Mouse (Mus musculus) limb, embryonic 15.5 days (tissue): Measurements from ENCODE around the gene Gpr161. TPM values are rescaled to one million over a fixed set of nuclear protein-coding genes. Genes with fewer than 3 reads are reported as not detected.

ENCODE experiments used
- ATAC-seq: fragments of 200-750 bp; cut with Nextera tagmentation; 2 replicates; pipeline ENCODE4 v1.8.0; 2017; ENCODE audit warnings: low read depth, moderate TSS enrichment; ENCODE audit not compliant: insufficient number of reproducible peaks, low FRiP score, low TSS enrichment
- H3K27ac ChIP-seq: fragments of 300-500 bp; sonication (generic); 2 replicates; pipeline ENCODE4 v1.5.1; 2015; ENCODE audit warnings: moderate library complexity, mild to moderate bottlenecking, inconsistent platforms
- H3K27me3 ChIP-seq: fragments of 300-500 bp; sonication (generic); 2 replicates; pipeline ENCODE4 v1.6.1; 2015; ENCODE audit warnings: inconsistent platforms
- H3K36me3 ChIP-seq: fragments of 300-500 bp; sonication (generic); 2 replicates; pipeline ENCODE4 v1.6.1; 2015; ENCODE audit warnings: inconsistent platforms
- H3K4me1 ChIP-seq: fragments of 300-500 bp; sonication (generic); 2 replicates; pipeline ENCODE4 v1.6.1; 2015; ENCODE audit warnings: inconsistent platforms
- H3K4me2 ChIP-seq: fragments of 300-500 bp; sonication (generic); 2 replicates; pipeline ENCODE4 v1.6.1; 2015; ENCODE audit warnings: mild to moderate bottlenecking, inconsistent platforms
- H3K4me3 ChIP-seq: fragments of 300-500 bp; sonication (generic); 2 replicates; pipeline ENCODE4 v1.5.1; 2015; ENCODE audit warnings: mild to moderate bottlenecking, inconsistent platforms
- H3K9ac ChIP-seq: fragments of 300-500 bp; sonication (generic); 2 replicates; pipeline ENCODE4 v1.6.1; 2015; ENCODE audit warnings: inconsistent platforms
- H3K9me3 ChIP-seq: fragments of 300-500 bp; sonication (generic); 2 replicates; pipeline ENCODE4 v1.6.1; 2016; ENCODE audit warnings: inconsistent platforms
- WGBS: fragments of 180-500 bp; shearing (Covaris S2); methylation state at CpG from one replicate; pipeline ENCODE4 v1.1.7; 2015; 5-methylcytosine and 5-hydroxymethylcytosine counted together
- polyA plus RNA-seq: library from polyadenylated mRNA; unstranded; fragments of >200 nt; fragmentation: Nextera tagmentation; extraction: Ambion mirVana; gene quantifications from 2 replicates; pipeline ENCODE4 v1.2.1, GENCODE M21; 2015

Gpr161 gene
- polyA plus RNA-seq: 0.94 and 1.3 TPM in 2 replicates

DNA sequence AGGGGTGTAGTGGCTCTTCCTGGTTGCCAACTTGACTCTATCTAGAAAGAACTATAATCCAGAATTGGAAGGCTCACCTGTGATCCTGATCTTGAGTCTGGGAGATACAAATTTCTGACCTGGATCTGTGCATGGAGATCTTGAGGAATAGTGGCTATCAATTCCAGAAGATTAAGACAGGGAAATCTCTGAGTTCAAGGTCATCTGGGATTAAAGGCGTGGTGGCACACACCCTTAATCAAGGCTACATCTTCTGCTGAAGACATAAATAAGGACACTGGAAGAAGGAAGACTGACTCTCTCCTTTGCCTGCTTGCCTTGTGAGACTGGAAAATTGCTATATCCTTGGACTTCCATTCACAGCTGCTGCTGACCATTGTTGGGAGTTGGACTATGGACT is at the start of gene Gpr161:
Gene Gpr161 (plus strand): TSS at position 301 of the 400 bp plus-strand sequence.
- WGBS: 90% methylated on average over 1 of the region's 1 CpGs

DNA sequence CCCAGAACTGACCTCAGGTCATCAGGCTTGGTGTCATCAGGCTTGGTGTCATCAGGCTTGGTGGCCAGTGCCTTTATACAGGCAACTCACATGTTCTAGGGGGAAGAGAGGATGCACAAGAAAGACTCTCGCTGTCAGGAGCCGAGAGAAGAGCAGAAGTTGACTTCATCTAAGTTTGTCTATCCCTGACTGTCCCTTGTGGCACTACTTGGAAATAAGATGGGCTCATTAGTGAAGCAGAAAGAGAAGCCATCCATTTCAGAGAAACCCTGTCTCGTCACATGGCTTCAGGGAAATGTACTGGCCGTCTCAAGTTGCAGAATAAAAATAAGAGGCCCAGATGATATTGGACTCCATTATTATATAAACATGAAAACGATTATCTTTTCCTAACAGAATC is 49.0 kb upstream of the Gpr161 start:
- WGBS: 69% methylated on average over 5 of the region's 5 CpGs
- Histone ChIP-seq H3K9ac (no peak overlapping the region), H3K4me1 (no peaks in the 10 kb centered on the region)

More for the DNA sequence above, at the start of gene Gpr161:
- Histone ChIP-seq H3K4me3 (no peak within 1 kb of the TSS), H3K9ac (no peak within 1 kb of the TSS), H3K27me3 (no peaks in the 10 kb centered on the region), H3K4me1 (no peaks in the 10 kb centered on the region), H3K4me2 (no peak within 1 kb of the TSS), H3K9me3 (no peaks in the 10 kb centered on the region), H3K27ac (no peak within 1 kb of the TSS), H3K36me3 (peaks cover 16% of the 10 kb centered on the region)
- ATAC-seq: no peak

DNA sequence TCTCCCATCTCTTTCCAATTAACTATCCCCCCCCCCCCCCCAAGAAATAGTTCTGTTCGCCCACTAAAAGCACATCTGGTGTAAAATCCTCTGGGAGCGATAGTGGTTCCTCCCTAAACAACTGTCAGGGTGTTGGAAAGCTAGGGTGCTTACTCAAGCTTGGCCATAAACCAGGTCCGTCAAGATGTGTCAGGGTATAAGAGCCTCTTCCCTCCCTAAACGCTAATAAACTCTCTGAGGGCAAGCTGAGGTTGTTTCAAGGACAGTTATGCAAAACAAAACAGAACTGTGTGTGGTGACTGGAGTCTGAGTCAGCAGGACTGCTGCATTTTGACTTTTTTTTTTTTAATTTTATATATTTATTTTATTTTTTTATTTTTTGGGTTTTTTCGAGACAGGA is 48.5 kb upstream of the Gpr161 start:
- H3K4me3 ChIP-seq: no peak overlapping the region
- ATAC-seq: no peak
- no peak overlapping the region for H3K27ac ChIP-seq
- 60% methylated on average over 5 of the region's 5 CpGs for WGBS
- no peaks in the 10 kb centered on the region for H3K36me3 ChIP-seq
- no peaks in the 10 kb centered on the region for H3K27me3 ChIP-seq
- no peak overlapping the region for H3K4me2 ChIP-seq
- no peaks in the 10 kb centered on the region for H3K4me1 ChIP-seq
- no peaks in the 10 kb centered on the region for H3K9me3 ChIP-seq
- H3K9ac ChIP-seq: no peak overlapping the region

More for the DNA sequence above, 49.0 kb upstream of the Gpr161 start:
- Histone ChIP-seq H3K4me3 (no peak overlapping the region), H3K27ac (no peak overlapping the region), H3K4me2 (no peak overlapping the region), H3K36me3 (no peaks in the 10 kb centered on the region), H3K9me3 (no peaks in the 10 kb centered on the region), H3K27me3 (no peaks in the 10 kb centered on the region)
- ATAC-seq: no peak

DNA sequence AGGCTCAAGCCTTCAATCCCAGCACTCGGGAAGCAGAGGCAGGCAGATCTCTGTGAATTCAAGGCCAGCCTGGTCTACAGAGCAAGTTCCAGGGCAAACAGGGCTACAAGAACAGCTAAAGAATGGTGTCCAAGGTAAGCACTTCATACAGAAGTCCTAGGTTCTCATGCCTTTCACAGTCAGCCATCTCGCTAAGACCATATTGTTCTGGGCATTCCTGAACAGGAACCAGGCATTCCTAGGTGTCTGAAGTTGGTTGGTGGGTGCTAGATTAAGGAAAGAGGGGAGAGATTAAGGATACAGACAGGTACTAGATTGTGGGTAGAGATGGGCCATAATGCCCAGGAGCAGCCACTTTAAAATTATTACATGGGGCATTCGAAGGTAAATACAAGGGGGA is 47.8 kb upstream of the Gpr161 start:
- Histone ChIP-seq H3K36me3 (no peaks in the 10 kb centered on the region), H3K4me1 (no peaks in the 10 kb centered on the region), H3K27me3 (no peaks in the 10 kb centered on the region), H3K9me3 (no peaks in the 10 kb centered on the region), H3K4me3 (no peak overlapping the region), H3K27ac (no peak overlapping the region), H3K9ac (no peak overlapping the region), H3K4me2 (no peak overlapping the region)
- ATAC-seq: no peak
- WGBS: 92% methylated on average over 3 of the region's 3 CpGs

DNA sequence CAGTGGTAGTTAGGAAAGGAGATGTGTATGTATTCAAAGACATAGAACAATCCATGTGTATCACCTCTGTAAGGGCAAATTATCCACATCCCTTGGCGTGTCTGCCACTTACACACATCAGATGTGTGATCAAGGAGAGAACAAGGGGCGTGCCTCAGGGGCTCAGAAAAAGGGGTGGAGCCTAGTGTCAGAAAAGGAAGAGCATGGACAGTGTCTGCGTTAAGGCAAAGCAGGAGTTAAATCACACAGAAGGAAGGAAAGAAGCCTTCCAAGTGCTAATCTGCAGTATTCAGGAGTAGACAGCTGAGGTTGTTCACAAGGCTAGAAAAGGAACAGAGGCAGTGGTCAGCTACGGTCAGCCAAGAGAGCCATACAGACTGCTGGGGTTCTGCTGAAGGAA is 46.7 kb upstream of the Gpr161 start:
- Histone ChIP-seq H3K36me3 (no peaks in the 10 kb centered on the region), H3K4me1 (no peaks in the 10 kb centered on the region), H3K4me2 (no peak overlapping the region), H3K27me3 (no peaks in the 10 kb centered on the region), H3K4me3 (no peak overlapping the region), H3K27ac (no peak overlapping the region), H3K9ac (no peak overlapping the region), H3K9me3 (no peaks in the 10 kb centered on the region)
- WGBS: 66% methylated on average over 4 of the region's 4 CpGs
- no peak for ATAC-seq

DNA sequence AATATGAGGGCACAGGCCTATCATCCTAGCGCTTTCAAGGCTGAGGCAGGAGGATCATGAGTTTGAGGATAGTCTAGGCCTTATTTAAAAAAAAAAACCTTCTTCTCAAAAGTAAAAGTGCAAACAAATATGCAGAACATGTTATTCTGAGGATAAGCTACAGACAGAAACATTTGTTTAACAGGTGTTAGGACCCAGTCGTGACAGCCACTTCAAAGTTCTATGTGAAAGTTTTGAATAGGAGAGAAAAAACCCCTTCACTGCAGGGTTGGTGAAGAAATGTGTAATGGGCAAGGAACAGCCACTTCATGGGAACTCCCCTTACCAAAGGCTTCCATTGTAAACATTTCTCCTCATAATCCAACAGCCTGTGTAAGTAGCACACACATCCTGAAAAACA is 45.0 kb upstream of the Gpr161 start:
- H3K9me3 ChIP-seq: no peaks in the 10 kb centered on the region
- 74% methylated on average over 2 of the region's 2 CpGs for WGBS
- no peak overlapping the region for H3K27ac ChIP-seq
- H3K4me1 ChIP-seq: no peaks in the 10 kb centered on the region
- H3K27me3 ChIP-seq: no peaks in the 10 kb centered on the region
- ATAC-seq: no peak
- no peak overlapping the region for H3K4me2 ChIP-seq
- no peaks in the 10 kb centered on the region for H3K36me3 ChIP-seq
- no peak overlapping the region for H3K4me3 ChIP-seq
- H3K9ac ChIP-seq: no peak overlapping the region

DNA sequence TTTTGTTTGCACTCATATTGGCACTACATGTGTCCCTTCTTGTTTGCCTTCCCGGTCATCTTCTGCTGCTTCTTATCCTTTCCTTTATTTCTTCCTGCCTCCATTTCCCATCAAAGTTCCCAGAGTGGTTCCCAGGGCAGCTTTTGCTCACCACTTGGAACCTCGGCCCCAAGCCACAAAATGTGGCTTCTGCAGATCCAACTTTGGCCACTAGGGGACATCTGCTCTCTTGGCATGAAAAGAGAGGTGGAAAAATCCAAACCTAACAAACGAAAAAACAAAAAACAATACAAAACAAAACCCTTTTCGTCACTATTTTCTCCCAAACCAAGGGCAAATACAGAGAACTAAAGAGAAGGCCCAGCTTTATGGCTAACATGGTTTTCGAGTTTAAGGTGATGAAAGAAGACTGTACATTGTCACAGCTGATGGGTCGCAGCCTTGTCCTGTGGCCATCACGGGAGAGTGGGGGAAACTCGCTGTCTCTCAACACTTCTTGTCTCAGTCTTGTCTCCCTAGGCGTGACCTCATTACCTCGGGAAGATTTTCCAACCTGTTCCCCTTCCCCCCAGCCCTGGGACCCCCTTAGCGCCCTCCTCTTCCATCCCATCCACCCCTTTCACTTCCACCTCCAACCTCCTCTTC is 43.4 kb upstream of the Gpr161 start:
- H3K27me3 ChIP-seq: no peaks in the 10 kb centered on the region
- no peak overlapping the region for H3K4me3 ChIP-seq
- H3K4me1 ChIP-seq: no peaks in the 10 kb centered on the region
- H3K9ac ChIP-seq: no peak overlapping the region
- H3K27ac ChIP-seq: no peak overlapping the region
- H3K36me3 ChIP-seq: no peaks in the 10 kb centered on the region
- no peak overlapping the region for H3K4me2 ChIP-seq
- WGBS: 44% methylated on average over 11 of the region's 11 CpGs
- no peak for ATAC-seq
- no peaks in the 10 kb centered on the region for H3K9me3 ChIP-seq

DNA sequence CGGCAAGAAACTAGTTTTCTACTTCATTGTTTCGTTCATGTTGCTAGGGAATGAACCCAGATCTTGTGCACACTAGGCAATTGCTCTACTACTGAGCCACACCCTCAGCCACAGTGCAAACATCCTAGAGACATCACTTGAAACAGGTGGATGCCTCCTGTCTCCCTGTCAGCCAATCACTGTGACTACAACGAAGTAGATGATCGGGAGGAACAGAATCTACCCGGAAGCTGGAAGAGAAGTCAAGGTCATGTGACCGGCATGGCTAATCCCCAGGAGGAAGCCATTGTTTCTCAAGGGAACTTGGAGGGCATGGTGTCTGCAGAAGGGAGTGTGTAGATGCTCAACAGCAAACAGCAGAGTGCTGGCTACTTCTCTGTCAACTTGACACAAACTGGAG is 20.6 kb upstream of the Gpr161 start:
- Histone ChIP-seq H3K4me3 (no peak overlapping the region), H3K9me3 (no peaks in the 10 kb centered on the region), H3K36me3 (no peaks in the 10 kb centered on the region), H3K9ac (no peak overlapping the region), H3K4me1 (no peaks in the 10 kb centered on the region), H3K4me2 (no peak overlapping the region), H3K27ac (no peak overlapping the region), H3K27me3 (no peaks in the 10 kb centered on the region)
- 90% methylated on average over 6 of the region's 6 CpGs for WGBS
- ATAC-seq: no peak

DNA sequence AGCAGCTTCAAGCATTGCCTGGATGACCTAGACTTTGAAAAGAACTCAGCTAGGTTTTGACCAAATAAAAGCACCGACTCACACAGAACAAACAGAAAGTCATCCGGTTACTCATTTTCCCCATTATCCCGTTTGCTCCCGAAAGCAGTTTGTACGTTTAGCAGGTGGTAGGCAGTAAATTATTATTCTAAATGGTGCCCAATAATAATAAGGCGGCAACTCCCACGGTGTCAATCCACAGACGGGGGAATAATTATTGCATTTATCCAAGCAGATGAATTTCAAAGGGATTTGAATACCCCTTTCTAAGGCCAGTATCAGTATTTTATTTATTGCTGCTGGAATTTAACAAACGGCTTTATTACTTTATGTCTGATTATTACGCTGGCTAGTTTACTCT is 14.8 kb upstream of the Gpr161 start:
- H3K27ac ChIP-seq: no peak overlapping the region
- H3K27me3 ChIP-seq: no peaks in the 10 kb centered on the region
- H3K36me3 ChIP-seq: no peaks in the 10 kb centered on the region
- no peak for ATAC-seq
- H3K4me2 ChIP-seq: peak overlapping the region; percentile 91
- no peak overlapping the region for H3K9ac ChIP-seq
- H3K9me3 ChIP-seq: no peaks in the 10 kb centered on the region
- WGBS: 28% methylated on average over 10 of the region's 10 CpGs
- peak overlapping the region; percentile 73 for H3K4me3 ChIP-seq
- peaks cover 23% of the 10 kb centered on the region; the same call in 1 of the 2 replicates for H3K4me1 ChIP-seq

DNA sequence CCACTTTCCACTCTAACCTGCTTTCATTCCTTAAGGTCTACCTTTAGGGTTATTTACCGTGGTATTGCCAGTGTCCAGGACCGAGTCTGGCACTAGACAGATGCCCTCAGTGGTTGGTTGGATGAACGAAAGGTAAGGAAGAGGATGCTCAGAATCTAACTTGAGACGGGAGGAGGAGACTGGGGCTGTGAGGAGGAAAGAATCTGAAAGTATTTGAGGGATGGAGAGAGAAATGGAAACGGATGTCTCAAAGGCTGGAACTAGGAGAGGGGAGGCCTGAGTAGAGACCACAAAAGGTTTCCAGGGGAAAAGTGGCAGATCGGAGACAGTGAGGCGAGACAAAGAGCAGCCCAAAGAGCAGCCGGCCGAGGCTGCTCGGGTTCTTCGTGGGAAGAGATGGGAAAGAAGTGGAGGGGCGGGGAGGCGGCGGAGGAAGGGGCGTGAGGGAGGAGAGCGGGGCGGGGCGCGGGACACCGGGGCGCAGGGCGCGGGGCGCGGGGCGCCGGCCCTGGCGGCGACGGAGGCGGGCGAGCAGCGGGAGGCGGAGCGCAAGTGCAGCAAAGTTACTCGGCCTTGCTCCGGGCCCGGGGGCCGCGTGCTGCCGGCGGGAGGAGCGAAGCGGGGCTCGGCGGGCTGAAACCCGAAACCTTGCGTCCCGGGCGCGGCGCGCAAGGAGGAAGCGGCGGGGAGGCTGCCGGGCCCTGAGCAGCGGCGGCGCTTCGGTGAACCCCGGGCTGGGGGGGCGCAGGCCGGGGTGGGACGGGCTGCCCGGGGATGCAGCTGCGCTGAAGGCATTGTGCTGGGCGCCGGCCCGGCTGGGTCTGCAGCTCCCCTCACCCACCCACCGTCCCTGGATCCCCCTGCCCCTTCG is 14.0 kb upstream of the Gpr161 start:
- H3K4me2 ChIP-seq: peak overlapping the region; percentile 91
- H3K36me3 ChIP-seq: no peaks in the 10 kb centered on the region
- H3K4me3 ChIP-seq: peak overlapping the region; percentile 73
- under 1% methylated on average over 61 of the region's 71 CpGs for WGBS
- H3K9ac ChIP-seq: peak overlapping the region; percentile 76
- peak; percentile 87 for ATAC-seq
- H3K27me3 ChIP-seq: no peaks in the 10 kb centered on the region
- H3K27ac ChIP-seq: peak overlapping the region; percentile 90
- H3K9me3 ChIP-seq: no peaks in the 10 kb centered on the region
- peaks cover 23% of the 10 kb centered on the region; the same call in 1 of the 2 replicates for H3K4me1 ChIP-seq

DNA sequence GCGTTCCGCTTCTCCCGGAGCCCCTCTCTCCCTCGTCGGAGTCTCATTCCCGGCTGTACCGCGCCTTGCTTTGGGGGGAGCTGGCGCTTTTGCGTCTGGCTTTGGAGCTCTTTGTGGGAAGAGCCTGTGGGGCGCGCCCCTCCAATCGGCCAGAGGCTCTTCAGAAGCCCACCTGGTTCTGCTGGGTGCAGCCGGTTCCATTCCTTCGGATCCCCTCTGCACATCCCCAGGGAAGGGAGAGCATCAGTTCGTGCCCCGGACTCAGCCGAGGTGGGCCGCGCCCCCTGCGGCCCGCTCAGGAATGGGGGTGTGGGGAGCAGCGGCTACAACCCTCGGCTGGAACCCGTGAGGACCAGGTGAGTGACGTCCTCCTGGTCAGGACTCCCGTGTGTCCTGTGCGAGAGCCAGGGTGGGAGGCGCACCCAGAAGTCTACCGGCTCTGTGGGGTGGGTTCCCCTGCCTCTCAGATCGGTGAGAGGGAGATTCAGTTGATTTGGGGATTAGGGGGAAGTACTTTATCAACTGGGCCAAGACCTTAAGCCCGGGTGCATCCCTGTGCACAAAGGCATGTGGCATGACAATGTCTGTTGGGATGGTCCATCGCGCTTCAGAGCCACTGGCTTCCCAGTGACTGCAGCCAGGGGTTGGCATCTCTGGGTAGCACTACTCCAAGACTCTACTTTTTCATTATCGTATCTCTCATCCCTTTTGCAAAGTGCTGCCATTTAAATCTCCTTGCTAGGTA is 13.2 kb upstream of the Gpr161 start:
- peak overlapping the region; percentile 76 for H3K9ac ChIP-seq
- H3K4me3 ChIP-seq: peak overlapping the region; percentile 73
- H3K9me3 ChIP-seq: no peaks in the 10 kb centered on the region
- H3K36me3 ChIP-seq: no peaks in the 10 kb centered on the region
- 2% methylated on average over 34 of the region's 35 CpGs for WGBS
- H3K27me3 ChIP-seq: no peaks in the 10 kb centered on the region
- H3K27ac ChIP-seq: peak overlapping the region; percentile 90
- peak; percentile 31 for ATAC-seq
- peaks cover 23% of the 10 kb centered on the region; the same call in 1 of the 2 replicates for H3K4me1 ChIP-seq
- H3K4me2 ChIP-seq: peak overlapping the region; percentile 91

DNA sequence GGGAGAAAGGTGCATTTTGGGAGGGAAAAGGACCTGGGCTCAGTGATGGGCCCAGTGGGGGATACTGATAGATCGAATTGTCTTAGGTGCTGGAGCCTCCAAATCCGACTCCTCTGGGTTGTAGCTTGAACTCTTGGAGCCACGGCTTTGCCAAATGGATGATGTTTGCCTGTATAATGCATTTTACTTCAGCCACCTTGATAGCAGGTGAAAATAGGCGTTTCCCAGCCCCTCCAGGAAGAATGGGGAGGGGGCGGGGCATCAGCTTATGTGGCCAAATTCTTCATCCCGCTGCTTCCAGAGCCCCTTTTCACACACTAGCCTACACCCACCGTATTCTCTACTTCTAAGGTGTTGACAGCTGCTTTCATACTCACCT is 12.6 kb upstream of the Gpr161 start:
- Histone ChIP-seq H3K36me3 (no peaks in the 10 kb centered on the region), H3K4me2 (peak overlapping the region; percentile 91), H3K9ac (no peak overlapping the region), H3K4me3 (peak overlapping the region; percentile 73), H3K27me3 (no peaks in the 10 kb centered on the region), H3K27ac (no peak overlapping the region), H3K4me1 (peaks cover 23% of the 10 kb centered on the region; the same call in 1 of the 2 replicates), H3K9me3 (no peaks in the 10 kb centered on the region)
- no peak for ATAC-seq
- 13% methylated on average over 7 of the region's 7 CpGs for WGBS
